Mouse (Mus musculus) CD4-positive, CD25-positive, alpha-beta regulatory T cell, adult 2 months (primary cell): ENCODE data around the gene Igf2r.

Experiments
- DNase-seq: peaks from one replicate; pipeline ENCODE4 v3.0.0-alpha.2; 2012; ENCODE audit warnings: low read depth, low spot score

Igf2r gene

GRCm38 (mm10) chr17:12750591-12751170 is 18.8 kb downstream of the Igf2r start:
- DNase-seq: peak; percentile 52

- DNase-seq: no peak
Observed at GRCm38 (mm10) chr17:12749421-12750367, 19.8 kb downstream of the Igf2r start.

GRCm38 (mm10) chr17:12745761-12746160 is 23.7 kb downstream of the Igf2r start:
- peak; percentile 60 for DNase-seq

GRCm38 (mm10) chr17:12744071-12744470 is 25.4 kb downstream of the Igf2r start:
- no peak for DNase-seq

- peak; percentile 46 for DNase-seq
Observed at GRCm38 (mm10) chr17:12742151-12742908, 27.1 kb downstream of the Igf2r start.

GRCm38 (mm10) chr17:12741218-12741968 is 28.1 kb downstream of the Igf2r start:
- peak; percentile 83 for DNase-seq

- DNase-seq: no peak
Observed at GRCm38 (mm10) chr17:12740317-12740716, 29.1 kb downstream of the Igf2r start.

GRCm38 (mm10) chr17:12739516-12739915 is 29.9 kb downstream of the Igf2r start:
- DNase-seq: no peak

- DNase-seq: no peak
Observed at GRCm38 (mm10) chr17:12737934-12738333, 31.5 kb downstream of the Igf2r start.

GRCm38 (mm10) chr17:12734205-12734857 is 35.1 kb downstream of the Igf2r start:
- no peak for DNase-seq

GRCm38 (mm10) chr17:12733128-12733527 is 36.3 kb downstream of the Igf2r start:
- DNase-seq: no peak

GRCm38 (mm10) chr17:12728536-12728935 is 40.9 kb downstream of the Igf2r start:
- no peak for DNase-seq

GRCm38 (mm10) chr17:12727748-12728147 is 41.7 kb downstream of the Igf2r start:
- no peak for DNase-seq

- DNase-seq: peak; percentile 39
Observed at GRCm38 (mm10) chr17:12725871-12726270, 43.6 kb downstream of the Igf2r start.

- DNase-seq: no peak
Observed at GRCm38 (mm10) chr17:12724767-12725744, 44.4 kb downstream of the Igf2r start.

GRCm38 (mm10) chr17:12723986-12724766 is 45.3 kb downstream of the Igf2r start:
- no peak for DNase-seq

- peak; percentile 40 for DNase-seq
Observed at GRCm38 (mm10) chr17:12722622-12723021, 46.8 kb downstream of the Igf2r start.

- no peak for DNase-seq
Observed at GRCm38 (mm10) chr17:12721118-12721886, 48.2 kb downstream of the Igf2r start.
